Mouse (Mus musculus) adrenal gland, adult 18-20 months (tissue): ENCODE results near the gene Slc52a3. TPM values are rescaled to one million over a fixed set of nuclear protein-coding genes. Genes with fewer than 3 reads are reported as not detected.

Experiments used
- DNase-seq, 2 experiments: peaks; one replicate each; pipeline ENCODE4 v3.0.0; 2021 to 2022; ENCODE audit warnings: low spot score in 2 of 2
- long read RNA-seq, 2 experiments: library from polyadenylated mRNA; stranded (forward); transcript quantifications; one replicate each; pipeline ENCODE4 v2.0.0; 2021
- total RNA-seq, 2 experiments: library from RNA; stranded (reverse); gene quantifications; 1 replicate in 1 of 2; 2 replicates in 1 of 2; pipeline ENCODE4 v1.2.3; 2021

Slc52a3 gene
- total RNA-seq: 1 to 10 TPM; 3.9 to 5.6 TPM
- long read RNA-seq, experiment 1, transcript Slc52a3-201 (5 exons, 2,669 nt): major isoform, 7 of 9 reads
- long read RNA-seq, experiment 1, partial matches to known transcripts: 2 of 9 reads
- long read RNA-seq, experiment 1, other reads (novel, unspliced or antisense): 0 of 9 reads
- long read RNA-seq, experiment 2, transcript Slc52a3-201 (5 exons, 2,669 nt): major isoform, 5 of 6 reads
- long read RNA-seq, experiment 2, partial matches to known transcripts: 0 of 6 reads
- long read RNA-seq, experiment 2, other reads (novel, unspliced or antisense): 1 of 6 reads

DNA sequence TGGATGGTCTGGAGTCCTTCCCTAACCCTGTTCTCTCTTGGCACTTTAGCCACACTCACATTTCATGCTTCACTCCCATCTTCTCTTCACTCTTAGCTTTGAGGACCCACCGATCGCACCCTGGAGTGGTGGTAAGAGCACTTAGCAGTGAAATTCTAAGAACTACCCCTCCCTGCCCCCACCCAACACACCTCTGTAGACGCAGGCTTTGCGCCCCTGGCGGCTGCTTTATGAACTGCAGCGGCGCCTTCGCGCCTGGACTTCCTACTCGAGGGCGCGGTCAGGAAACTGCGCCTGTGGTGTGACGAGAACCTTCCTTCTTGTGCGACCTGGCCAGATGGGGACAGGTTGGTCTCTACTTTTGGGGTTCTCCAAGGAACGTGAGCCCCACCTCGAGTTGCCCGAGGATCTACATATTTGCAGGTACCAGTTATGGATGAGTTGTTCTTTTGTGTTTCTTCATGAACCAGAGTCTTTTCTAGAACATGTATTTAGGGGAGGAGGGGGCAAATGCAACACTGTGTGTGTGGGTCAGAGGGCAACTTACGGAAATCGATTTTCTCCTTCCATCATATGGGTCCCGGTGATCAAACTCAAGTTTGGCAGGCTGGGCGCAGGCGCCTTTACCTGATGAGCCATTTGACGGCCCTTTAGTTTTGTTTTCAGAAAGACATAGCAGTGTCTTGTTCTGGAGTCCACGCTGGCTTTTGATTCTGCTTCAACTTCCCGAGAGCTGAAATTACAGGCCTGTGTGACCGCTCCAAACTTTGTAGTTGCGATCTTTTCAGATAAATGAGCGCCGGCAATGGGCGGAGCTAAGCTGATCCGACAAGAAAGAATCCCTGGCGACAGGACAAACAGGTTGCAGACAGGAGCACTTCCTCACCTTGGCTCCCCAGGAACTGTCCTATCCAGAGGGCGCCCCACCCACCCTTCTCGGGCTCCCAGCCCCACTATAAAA, at the start of gene Slc52a3:
Gene Slc52a3, plus strand, starts transcription at position 283 of the 961 bp plus-strand sequence.
- DNase-seq: peak; percentile 91 to 93

DNA sequence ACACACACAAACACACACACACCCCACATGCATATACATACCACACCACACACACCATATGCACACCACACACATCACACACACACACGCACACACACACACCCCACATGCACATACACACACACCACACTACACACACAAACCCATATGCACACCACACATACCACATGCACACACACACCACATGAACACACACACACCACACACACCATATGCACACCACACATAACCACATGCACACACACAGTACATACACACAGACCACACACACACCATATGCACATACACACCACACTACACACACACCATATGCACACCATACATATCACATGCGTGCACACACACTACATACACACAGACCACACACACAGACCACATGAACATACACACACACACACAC, 48.7 kb upstream of the Slc52a3 start:
- DNase-seq: no peak

DNA sequence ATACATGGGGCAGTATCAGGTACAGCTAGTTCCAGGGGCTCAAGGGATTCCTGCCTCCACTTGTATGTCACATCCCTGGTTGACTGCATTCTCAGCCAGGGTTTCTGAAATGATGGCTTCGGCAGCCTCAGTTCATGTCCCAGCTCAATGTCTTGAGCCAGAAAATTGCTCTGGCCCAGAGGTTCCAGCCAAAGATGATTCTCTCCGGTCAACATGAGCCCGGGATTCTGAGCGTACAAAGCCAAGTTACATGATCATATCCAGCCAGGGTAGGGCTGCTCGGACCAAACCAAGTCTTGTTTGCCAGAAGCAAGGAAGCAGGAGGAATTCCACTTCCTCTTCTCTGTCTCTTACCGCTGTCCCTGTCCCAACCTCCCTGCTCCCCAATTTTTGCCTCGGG, 48.0 kb upstream of the Slc52a3 start:
- DNase-seq: no peak

DNA sequence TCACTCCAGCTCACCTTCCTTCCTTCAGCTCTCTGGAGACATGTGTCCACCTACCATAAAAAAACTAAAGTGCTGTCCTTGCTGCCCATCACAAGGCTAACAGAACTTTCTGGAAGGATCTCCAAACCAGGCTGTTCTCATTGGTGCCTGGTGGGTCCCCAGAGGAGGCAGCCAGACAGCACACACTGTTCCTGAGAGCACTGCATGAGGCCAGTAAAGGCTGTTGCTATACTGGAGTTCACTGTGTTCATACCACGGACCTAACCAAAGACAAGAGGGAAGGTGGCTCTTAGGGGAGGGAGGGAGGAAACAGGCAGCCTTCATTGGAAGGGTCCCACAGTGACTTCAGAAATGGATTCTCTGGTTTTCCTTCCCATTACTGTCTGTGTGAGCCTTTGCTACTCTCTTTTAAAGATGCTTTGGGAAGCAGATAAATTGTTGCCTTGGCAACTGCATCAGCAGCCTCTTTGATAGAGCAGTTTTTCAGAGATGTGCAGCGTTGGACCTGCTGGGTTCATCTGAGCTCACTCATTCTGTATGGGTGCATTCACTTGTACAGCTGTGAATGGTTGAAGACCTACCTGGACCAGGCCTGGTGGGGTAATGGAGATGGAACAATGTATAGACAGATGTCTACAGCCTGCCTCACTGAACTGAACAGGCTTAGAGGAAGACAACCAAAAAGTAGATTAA, 47.1 kb upstream of the Slc52a3 start:
- DNase-seq: no peak

DNA sequence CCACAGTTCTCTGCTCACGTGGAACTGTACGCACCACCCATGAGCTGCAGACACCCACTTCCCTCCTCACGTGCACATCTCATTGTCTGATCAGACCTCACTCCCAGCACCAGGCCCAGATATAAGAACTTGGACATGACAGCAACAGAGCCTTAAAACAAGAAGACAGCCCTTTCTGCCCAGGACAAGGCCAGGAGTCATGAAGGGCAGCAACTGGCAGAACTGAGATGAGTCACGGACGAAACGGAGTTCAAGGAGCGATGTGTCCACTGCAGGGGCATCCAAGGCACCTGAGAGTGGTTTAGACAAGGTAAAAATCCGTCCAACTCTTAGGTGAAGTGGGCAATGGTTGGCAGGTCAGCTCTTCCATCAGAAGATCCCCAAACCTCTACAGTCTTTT, 42.6 kb upstream of the Slc52a3 start:
- DNase-seq: no peak

DNA sequence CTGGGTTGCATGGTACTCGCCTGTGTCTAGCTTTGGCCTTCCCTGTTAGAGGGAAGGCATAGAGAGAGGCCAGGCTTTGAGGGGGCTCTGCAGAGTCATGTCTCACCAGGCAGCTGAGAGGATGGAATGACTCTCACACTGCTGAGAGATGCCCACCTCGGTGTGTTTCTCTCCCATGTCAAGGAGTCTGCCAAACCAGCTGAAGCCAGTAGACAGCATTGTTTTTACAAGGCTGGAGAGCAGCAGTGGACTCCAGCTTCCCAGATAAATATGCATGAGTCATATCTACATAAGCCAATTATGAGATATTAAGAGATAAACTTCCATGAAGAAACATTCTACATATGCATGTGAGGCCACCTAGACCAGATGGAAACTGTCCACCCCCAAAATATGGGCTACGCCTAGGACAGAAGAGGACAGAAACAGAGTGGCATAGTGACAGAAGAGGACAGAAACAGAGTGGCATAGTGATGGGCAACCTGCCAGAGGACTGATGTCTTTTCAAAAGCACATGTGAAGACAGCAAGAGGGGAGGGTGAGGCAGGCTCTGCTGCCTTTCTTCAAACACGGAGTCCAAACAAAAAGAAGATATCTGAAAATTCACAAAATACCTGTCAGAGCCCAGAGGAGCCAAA, 39.7 kb upstream of the Slc52a3 start:
- no peak for DNase-seq

DNA sequence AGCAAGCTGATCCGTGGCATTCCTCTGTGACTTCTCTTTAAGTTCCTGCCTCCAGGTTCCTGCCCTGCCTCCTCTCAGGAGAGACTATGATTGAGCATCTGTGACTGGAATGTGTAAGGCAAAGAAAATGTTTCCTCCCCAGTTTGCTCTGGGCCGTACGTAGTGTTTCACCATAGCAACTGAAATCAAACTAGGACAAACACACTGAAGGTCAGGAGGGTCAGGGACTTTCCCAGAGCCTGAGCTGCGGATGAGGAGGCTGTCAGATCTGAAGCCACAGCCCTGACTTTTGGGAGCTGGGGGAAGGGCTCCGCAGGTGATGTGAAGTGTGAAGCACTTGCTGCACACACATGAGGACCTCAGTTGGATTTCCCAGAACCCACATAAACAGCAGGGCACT, 37.0 kb upstream of the Slc52a3 start:
- DNase-seq: no peak

DNA sequence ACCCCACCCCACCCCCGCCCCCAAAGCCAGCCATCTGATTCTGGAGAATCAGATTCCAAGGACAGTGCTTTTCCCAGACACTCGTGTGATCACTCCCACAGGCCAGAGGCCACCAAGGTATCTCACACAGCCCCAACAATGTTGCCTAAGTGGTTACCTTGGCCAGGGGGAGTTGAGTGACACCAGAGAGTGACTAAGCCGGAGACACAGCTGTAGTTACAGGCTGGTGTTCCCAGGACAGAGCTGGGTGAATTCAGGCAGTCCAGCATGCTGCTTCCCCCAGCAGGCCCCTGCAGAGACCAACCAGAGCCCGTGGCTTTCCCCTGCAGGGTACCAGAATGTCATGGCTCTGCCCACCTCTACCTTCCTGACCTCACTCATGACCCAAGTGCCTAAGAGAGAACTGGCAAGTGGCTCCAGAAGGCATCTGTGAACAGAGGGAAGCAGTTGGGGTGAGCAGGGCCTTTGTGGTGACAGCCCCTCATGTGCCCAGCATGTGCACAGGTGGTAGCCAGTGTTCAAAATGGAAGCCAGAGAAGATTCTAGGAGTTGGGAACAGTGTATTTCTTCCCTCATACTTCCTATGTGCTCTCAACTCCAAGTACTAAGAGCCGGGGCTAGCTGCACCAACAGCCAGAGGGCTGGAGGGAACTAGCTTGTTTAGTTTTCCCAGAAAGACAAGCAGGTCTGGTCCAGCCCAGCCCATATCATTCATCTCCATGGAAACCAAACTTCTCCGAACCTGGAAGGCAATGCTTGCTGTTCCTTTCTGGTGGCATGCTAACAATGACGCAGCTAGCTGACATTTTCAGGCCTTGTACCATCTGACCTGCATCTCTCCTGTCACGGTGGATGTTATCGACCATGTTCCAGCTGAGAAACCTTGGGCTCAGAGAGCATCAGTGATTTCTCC, 34.8 kb upstream of the Slc52a3 start:
- no peak for DNase-seq

DNA sequence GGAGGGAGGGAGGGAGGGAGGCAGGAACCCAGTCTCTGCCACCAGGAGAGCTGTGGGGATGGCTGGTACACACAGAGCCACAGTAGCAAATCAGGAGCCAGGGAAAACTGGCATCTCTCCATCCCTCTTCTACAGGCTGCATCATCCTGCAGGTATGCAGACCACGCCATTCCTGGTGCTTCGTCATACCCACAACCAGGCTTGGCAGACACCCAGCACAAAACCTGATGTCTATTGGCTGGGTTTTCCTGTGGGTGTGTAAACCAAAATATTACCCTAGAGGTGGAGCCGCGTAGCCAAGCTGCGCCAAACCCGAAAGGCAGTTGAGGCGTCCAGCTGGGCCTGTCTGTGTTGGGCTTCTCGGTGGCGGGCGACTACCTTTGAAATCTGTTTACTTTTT, 33.8 kb upstream of the Slc52a3 start:
- DNase-seq: no peak

DNA sequence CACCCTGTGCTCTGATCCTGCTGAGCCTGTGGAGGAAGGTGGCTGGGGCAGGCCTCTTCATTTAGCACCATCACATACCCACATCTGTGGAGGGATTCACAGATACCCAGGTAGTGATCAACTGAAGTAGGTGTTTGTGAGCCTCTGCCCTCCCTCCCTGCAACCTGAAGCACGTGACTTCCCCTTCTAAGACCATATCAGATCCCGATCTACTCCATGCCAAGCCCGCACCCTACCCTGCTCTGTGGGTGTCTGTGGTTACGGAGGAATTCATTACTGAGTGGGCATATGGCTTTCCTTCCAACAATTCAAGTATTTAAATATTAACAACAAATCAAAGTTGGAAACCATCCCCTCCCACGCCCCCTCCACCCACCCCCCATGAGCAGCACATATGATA, 33.0 kb upstream of the Slc52a3 start:
- DNase-seq: no peak

DNA sequence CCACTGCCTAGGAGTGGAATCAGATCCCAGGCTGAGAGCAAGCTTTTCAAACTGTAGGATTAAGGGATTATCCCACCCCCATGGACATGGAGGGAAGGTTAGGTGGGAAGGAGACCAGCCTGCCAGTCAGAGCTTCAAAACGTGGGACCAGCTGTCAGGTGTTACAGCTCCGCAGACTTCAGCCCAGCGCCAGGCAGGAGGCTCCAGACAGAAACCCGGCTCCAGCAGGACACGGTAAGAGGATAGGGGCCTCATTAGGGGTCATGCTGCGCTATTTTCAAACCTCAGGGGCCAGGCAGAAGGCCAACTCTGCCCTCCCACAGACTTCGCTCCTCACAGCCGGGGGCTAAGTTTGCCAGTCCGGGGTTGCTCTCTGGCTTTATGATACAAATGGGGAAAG, 32.3 kb upstream of the Slc52a3 start:
- DNase-seq: no peak

DNA sequence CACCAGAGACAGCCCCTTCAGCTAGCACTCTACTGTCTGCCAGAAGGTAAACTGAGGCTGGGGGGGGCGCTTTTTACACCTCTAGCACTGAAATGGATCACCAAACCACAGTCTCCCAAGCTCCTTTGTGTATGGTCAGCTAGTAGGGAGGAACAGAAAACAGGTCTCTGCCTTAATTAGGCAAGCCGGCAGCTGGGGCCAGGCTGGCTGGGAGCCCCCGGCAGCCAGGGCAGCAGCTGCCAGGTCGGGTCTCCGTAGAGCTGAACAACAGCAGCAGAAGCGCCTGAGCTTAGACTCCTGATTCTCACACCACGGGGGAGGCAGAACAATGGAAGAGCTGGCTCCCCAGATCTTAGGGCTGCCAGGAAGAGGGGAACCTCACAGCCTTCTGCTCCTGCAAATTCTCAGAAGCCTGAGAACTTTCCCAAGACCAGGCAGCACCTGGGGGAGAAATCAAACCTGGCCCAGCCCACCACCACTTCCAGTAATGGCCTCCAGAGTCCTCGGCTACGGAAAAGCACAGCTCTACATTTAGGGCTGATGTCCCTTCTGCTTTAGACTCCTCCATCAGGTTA, 29.0 kb upstream of the Slc52a3 start:
- DNase-seq: no peak

DNA sequence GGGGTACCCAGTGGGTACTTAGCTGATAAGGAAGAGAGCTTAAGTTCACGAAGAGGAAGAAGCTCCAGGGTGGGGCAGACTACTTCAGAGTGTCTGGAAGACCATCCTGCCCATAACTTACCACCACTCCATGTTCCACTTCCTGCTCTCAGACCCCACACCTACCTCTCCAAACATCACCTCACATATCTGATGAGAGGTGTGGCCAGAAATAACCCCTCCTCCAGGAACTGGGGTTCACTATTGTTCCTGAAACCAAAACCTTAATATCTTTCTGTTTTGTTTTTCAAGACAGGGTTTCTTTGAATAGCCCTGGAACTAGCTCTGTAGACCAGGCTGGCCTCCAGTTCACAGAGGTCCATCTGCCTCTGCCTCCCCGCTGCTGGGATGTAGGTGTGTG, 28.5 kb upstream of the Slc52a3 start:
- DNase-seq: no peak

DNA sequence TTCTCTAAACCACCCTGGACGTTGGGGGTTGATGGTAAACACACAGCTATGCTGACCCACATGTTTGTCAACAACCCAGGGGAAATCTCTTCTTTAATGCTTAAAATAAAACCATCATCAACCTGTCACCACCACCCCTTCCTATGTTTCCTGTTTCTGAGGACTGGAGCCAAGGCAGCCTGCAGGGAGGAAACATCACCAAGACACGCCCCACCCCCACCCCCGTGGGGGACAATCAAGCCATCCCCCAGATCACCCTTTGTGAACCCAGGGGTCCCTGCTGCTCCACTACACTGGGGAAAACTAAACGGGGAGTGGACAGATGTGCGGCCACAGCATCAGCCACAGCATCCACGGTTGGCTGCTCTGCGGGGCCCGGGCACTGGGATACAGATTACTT, 27.9 kb upstream of the Slc52a3 start:
- no peak for DNase-seq

DNA sequence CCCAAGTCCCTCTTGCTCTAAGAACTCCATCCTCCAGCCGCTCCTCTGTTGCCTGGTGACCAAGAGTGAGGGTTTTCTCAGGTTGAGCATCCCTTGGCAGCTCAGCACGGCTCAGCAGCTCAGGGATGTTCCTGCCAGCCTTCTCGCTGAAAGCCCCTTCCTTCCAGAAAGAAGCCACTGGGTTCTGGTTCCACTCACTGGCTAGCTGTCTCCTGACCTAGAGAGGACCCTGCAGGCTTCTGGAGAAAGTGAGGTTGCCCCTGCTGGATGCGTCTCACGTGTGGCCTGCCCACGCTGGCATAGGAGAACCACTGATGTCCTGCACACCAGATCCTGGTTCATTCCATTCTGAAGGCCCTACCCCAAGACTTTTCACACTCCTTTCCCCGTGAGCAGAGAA, 27.3 kb upstream of the Slc52a3 start:
- no peak for DNase-seq

DNA sequence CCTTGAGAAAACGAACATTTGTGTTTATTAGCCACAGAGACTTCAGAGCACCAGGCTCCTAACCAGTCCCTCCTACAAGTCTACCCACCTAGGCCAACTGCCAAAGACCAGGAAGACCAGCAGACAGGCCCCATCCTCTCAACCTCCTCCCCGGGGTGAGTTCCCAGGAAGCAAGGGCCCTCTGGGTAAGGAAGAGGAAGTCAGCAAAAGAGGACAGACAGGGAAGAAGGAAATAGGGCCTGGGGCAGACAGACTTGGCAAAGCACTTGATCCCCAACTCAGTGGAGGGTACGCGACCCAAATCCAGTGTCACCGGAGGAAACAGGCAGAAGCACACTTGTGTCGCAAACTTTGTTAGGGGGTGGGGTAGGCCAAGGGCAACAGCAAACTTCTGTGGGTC, 26.9 kb upstream of the Slc52a3 start:
- DNase-seq: no peak

DNA sequence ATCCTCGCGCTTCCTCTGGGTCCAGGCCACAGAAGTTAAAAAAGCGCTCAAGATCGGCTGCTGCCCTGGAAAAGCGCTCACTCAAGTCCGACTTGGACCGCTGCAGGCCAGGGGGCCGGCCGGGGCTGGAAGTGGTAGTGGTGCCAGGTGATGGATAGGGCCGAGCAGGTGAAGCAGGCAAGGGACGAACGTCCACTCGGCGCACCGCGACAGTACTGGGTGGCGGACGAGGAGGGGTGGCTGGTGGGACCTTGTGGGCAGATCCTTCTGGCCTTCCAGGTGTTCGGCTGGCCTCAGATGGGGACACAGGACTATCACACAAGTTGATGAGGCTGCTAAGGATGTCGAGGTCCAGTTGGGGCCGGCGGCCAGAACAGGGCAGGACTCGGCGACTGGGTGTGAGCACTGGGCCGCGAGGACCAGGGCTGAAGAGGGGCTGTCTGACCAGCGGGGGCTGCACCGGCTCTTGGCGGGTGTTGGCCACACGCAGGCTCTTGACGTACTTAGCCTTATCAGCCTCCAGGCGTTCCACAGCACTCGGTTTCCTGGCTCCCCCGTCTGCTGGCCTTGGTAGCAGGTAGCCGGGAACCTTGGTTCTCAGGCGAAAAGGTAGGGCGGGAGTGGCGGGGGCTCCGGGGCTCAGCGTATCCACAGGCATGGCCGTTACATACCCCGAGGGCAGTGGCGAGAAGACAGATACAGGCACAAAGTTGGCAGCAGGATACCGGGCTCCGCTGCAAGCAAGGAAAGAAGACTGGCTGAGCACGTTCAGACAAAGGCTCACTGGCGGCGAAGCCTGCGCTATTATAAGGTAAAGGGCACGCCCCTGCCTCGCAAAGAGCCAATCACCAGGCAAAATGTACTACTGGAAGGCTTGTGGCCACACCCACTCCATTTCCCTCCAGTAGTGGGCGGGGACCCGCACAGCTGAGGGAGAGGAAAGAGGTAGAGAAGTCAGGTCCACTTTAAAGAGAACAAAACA, 25.8 kb upstream of the Slc52a3 start:
- DNase-seq: peak; percentile 69 to 74

DNA sequence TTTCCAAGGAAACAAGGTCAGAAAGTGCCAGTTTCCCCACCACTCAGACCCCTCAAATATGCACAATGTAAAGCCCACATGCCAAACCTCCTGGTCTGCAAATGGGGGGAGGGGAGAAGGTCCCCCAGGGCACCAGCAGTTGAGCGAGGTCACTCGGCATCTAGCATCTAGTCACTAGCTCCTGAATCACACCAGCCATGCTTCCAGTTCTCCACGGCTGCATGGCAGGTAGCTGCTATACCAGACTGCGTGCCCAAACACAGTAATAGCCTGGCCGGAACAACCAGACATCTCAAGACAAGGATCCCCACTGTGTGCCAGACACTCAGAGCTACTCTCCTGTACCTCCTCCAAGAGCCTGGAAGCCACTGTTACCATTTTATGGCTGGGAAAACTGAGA, 24.6 kb upstream of the Slc52a3 start:
- DNase-seq: no peak
